Mouse (Mus musculus): ENCODE results near the gene Nprl2. TPM values are rescaled to one million over a fixed set of nuclear protein-coding genes. Genes with fewer than 3 reads are reported as not detected.
A peak's percentile ranks its signal among the peaks of the same experiment; 100 is the strongest.

The Nprl2 gene
- total and polyA plus RNA-seq, 2 experiments from 2014 or later: 22.5 to 56.4 TPM

- H3K4me2 ChIP-seq (ENCODE audit: low read depth, low read length): peak overlapping the region; percentile 70
- H3K36me3 ChIP-seq (replicated peaks; ENCODE audit: control insufficient read depth, insufficient read depth, low read length): peaks cover 40% of the 10 kb centered on the region
- H3K4me1 ChIP-seq (ENCODE audit: control insufficient read depth, insufficient read depth): peaks cover 27% of the 10 kb centered on the region
- 2% methylated on average over 33 of the region's 33 CpGs for WGBS
- H3K27ac ChIP-seq (ENCODE audit: low read depth): peak overlapping the region; percentile 63
- H3K4me3 ChIP-seq (ENCODE audit: low read depth, low read length): peak overlapping the region; percentile 68
- ATAC-seq (ENCODE audit: insufficient read depth, low read depth) (peak; percentile 19), DNase-seq (ENCODE audit: low spot score) (peak; percentile 52)
- TF ChIP-seq CTCF (IDR thresholded peaks at IDR 0.05; ENCODE audit: low read depth) (no peak), EP300 (IDR thresholded peaks at IDR 0.05; ENCODE audit: low read depth) (no peak)
- H3K27me3 ChIP-seq (ENCODE audit: control insufficient read depth, insufficient read depth, low read length): no peaks in the 10 kb centered on the region
- H3K9ac ChIP-seq (replicated peaks; ENCODE audit: low read depth, low read length): peak overlapping the region; percentile 61
- no peaks in the 10 kb centered on the region for H3K9me3 ChIP-seq (replicated peaks; ENCODE audit: control insufficient read depth, low read length)
Observed at GRCm38 (mm10) chr9:107587833-107588639, 46.0 kb downstream of the Nprl2 start.

GRCm38 (mm10) chr9:107590058-107590772 lies 48.2 kb downstream of the Nprl2 start:
- ATAC-seq (ENCODE audit: insufficient read depth, low read depth) (no peak), DNase-seq (ENCODE audit: low spot score) (peak; percentile 62)
- Histone ChIP-seq H3K4me3 (ENCODE audit: low read depth, low read length) (no peak overlapping the region), H3K27me3 (ENCODE audit: control insufficient read depth, insufficient read depth, low read length) (no peaks in the 10 kb centered on the region), H3K4me2 (ENCODE audit: low read depth, low read length) (no peak overlapping the region), H3K9ac (replicated peaks; ENCODE audit: low read depth, low read length) (no peak overlapping the region; the same call in 1 of the 2 replicates), H3K4me1 (ENCODE audit: control insufficient read depth, insufficient read depth) (peaks cover 39% of the 10 kb centered on the region), H3K9me3 (replicated peaks; ENCODE audit: control insufficient read depth, low read length) (no peaks in the 10 kb centered on the region), H3K36me3 (replicated peaks; ENCODE audit: control insufficient read depth, insufficient read depth, low read length) (peaks cover 46% of the 10 kb centered on the region), H3K27ac (ENCODE audit: low read depth) (peak overlapping the region; percentile 54)
- WGBS: 54% methylated on average over 25 of the region's 25 CpGs
- TF ChIP-seq CTCF (IDR thresholded peaks at IDR 0.05; ENCODE audit: low read depth) (no peak), EP300 (IDR thresholded peaks at IDR 0.05; ENCODE audit: low read depth) (no peak)

- H3K9ac ChIP-seq (replicated peaks; ENCODE audit: low read depth, low read length): no peak overlapping the region
- H3K27ac ChIP-seq (ENCODE audit: low read depth): peak overlapping the region; percentile 54
- H3K9me3 ChIP-seq (replicated peaks; ENCODE audit: control insufficient read depth, low read length): no peaks in the 10 kb centered on the region
- peaks cover 46% of the 10 kb centered on the region for H3K36me3 ChIP-seq (replicated peaks; ENCODE audit: control insufficient read depth, insufficient read depth, low read length)
- WGBS: 85% methylated on average over 6 of the region's 6 CpGs
- no peak overlapping the region for H3K4me2 ChIP-seq (ENCODE audit: low read depth, low read length)
- TF ChIP-seq CTCF (IDR thresholded peaks at IDR 0.05; ENCODE audit: low read depth) (no peak), EP300 (IDR thresholded peaks at IDR 0.05; ENCODE audit: low read depth) (no peak)
- DNase-seq (ENCODE audit: low spot score) (no peak), ATAC-seq (ENCODE audit: insufficient read depth, low read depth) (no peak)
- no peak overlapping the region for H3K4me3 ChIP-seq (ENCODE audit: low read depth, low read length)
- H3K4me1 ChIP-seq (ENCODE audit: control insufficient read depth, insufficient read depth): peaks cover 41% of the 10 kb centered on the region
- H3K27me3 ChIP-seq (ENCODE audit: control insufficient read depth, insufficient read depth, low read length): no peaks in the 10 kb centered on the region
Observed at GRCm38 (mm10) chr9:107590773-107591060, 48.7 kb downstream of the Nprl2 start.

GRCm38 (mm10) chr9:107593101-107593976 lies 51.3 kb downstream of the Nprl2 start:
- H3K4me3 ChIP-seq (ENCODE audit: low read depth, low read length): no peak overlapping the region
- 0 out of 2 replicates have a peak, but pooled peaks have one; percentile 36 for TF ChIP-seq EP300 (IDR thresholded peaks at IDR 0.05; ENCODE audit: low read depth)
- no peak for TF ChIP-seq CTCF (IDR thresholded peaks at IDR 0.05; ENCODE audit: low read depth)
- no peak overlapping the region; the same call in 1 of the 2 replicates for H3K9ac ChIP-seq (replicated peaks; ENCODE audit: low read depth, low read length)
- peaks cover 51% of the 10 kb centered on the region for H3K4me1 ChIP-seq (ENCODE audit: control insufficient read depth, insufficient read depth)
- DNase-seq (ENCODE audit: low spot score) (peak; percentile 79), ATAC-seq (ENCODE audit: insufficient read depth, low read depth) (peak; percentile 49)
- H3K27me3 ChIP-seq (ENCODE audit: control insufficient read depth, insufficient read depth, low read length): no peaks in the 10 kb centered on the region
- H3K4me2 ChIP-seq (ENCODE audit: low read depth, low read length): no peak overlapping the region
- H3K36me3 ChIP-seq (replicated peaks; ENCODE audit: control insufficient read depth, insufficient read depth, low read length): peaks cover 46% of the 10 kb centered on the region
- 72% methylated on average over 11 of the region's 11 CpGs for WGBS
- peak overlapping the region; percentile 77 for H3K27ac ChIP-seq (ENCODE audit: low read depth)
- H3K9me3 ChIP-seq (replicated peaks; ENCODE audit: control insufficient read depth, low read length): no peaks in the 10 kb centered on the region
